Comparison of ENCODE assay signal across 8 mouse cellular contexts in genomic region chr10:43372315-43372714, GRCm38 (mm10).
DNase-seq lines count a peak whose midpoint lies in the region; ATAC-seq and TF ChIP-seq lines count a peak whose summit lies in the region.

No protein-coding gene starts in this region.

- ATAC-seq in kidney, postnatal 0 days (replicated peaks; ENCODE audit: low FRiP score, low read depth), result no peak
- no peak for ATAC-seq in monocyte, adult 5-6 weeks (replicated peaks; ENCODE audit: insufficient number of reproducible peaks, low FRiP score, low TSS enrichment, poor library complexity, severe bottlenecking)

- H3K9ac ChIP-seq in kidney, postnatal 0 days (ENCODE audit: low read depth, low read length), result no peak overlapping the region

- no peak overlapping the region for H3K4me3 ChIP-seq in kidney, postnatal 0 days (replicated peaks; ENCODE audit: low read depth, low read length)

- peak; percentile 67 for DNase-seq in adrenal gland, postnatal 14 days
- no peak for DNase-seq in adrenal gland, adult 8-10 months
- DNase-seq in ZHBTc4 (ENCODE audit: low read depth, low spot score), result peak; percentile 18
- peak; percentile 64 for DNase-seq in heart, adult 8-10 months (ENCODE audit: low spot score)
- DNase-seq in kidney, postnatal 0 days (ENCODE audit: low spot score), result peak; percentile 41
- DNase-seq in spleen, postnatal 10 days (ENCODE audit: low spot score in 2 of 2), result peak; percentile 12 to 40
- no peak for DNase-seq in ovary, adult 18-20 months (ENCODE audit: low spot score)

- no peaks in the 10 kb centered on the region for H3K27me3 ChIP-seq in kidney, postnatal 0 days (ENCODE audit: insufficient read depth, low read length)

- peak overlapping the region; percentile 28; the same call in 1 of the 2 replicates for H3K27ac ChIP-seq in kidney, postnatal 0 days

- H3K4me2 ChIP-seq in kidney, postnatal 0 days (ENCODE audit: low read length), result peak overlapping the region; percentile 16; the same call in 1 of the 2 replicates

- 34% methylated on average over 7 of the region's 7 CpGs for WGBS in kidney, postnatal 0 days

- no peak for TF ChIP-seq CTCF in kidney, postnatal 0 days (IDR thresholded peaks at IDR 0.05; ENCODE audit: low read depth)

- no peaks in the 10 kb centered on the region for H3K36me3 ChIP-seq in kidney, postnatal 0 days (ENCODE audit: insufficient read depth, low read length)

- H3K9me3 ChIP-seq in kidney, postnatal 0 days (replicated peaks; ENCODE audit: low read length), result no peaks in the 10 kb centered on the region

- peaks cover 8% of the 10 kb centered on the region; the same call in 1 of the 2 replicates for H3K4me1 ChIP-seq in kidney, postnatal 0 days (replicated peaks; ENCODE audit: insufficient read depth, low read length)

Comparison
In these comparisons a context has a peak if more than half of its experiments do, and no peak if none do; other contexts are left out.
1. DNase-seq: peak in adrenal gland, postnatal 14 days (single experiment), ZHBTc4 (single experiment), heart, adult 8-10 months (single experiment), kidney, postnatal 0 days (single experiment) and spleen, postnatal 10 days (2 of 2); none in adrenal gland, adult 8-10 months (single experiment) and ovary, adult 18-20 months (single experiment).